Mouse (Mus musculus) inflammation-experienced regulatory T-cells, adult 6 months (primary cell): ENCODE results near the gene Svs1. TPM values are rescaled to one million over a fixed set of nuclear protein-coding genes. Genes with fewer than 3 reads are reported as not detected.

Source experiments
- ATAC-seq: one replicate; pipeline ENCODE4 v1.8.0; 2017
- polyA plus RNA-seq, 3 experiments: library from polyadenylated mRNA; unstranded; fragments of 100-300 nt; shearing (Covaris generic); gene quantifications; one replicate each; pipeline ENCODE4 v1.2.1; 2017

Gene Svs1
- polyA plus RNA-seq, 3 experiments from 2014 or later = not detected

DNA sequence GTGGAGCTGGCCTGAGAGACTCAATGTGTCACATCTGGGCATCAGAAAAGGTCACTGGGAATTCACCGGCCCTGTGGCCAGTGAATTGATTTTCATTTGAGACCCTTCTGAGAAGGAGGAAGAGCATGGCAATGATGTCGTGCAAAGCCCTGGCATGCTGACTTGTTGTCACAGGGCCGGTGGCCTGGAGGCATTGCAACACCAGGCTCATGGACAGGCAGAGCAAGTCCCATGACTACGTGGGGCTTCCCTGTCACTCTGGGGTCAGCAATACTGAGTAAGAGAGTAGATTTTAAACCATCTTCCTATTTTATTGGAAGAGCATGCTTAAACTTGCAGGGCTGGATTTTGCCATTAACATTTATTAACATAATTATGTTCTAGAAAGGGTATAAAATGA, 26.4 kb downstream of the Svs1 start:
- no peak for ATAC-seq

GRCm38 (mm10) chr6:49013458-49013857, 26.8 kb downstream of the Svs1 start:
- ATAC-seq = peak; percentile 93

DNA sequence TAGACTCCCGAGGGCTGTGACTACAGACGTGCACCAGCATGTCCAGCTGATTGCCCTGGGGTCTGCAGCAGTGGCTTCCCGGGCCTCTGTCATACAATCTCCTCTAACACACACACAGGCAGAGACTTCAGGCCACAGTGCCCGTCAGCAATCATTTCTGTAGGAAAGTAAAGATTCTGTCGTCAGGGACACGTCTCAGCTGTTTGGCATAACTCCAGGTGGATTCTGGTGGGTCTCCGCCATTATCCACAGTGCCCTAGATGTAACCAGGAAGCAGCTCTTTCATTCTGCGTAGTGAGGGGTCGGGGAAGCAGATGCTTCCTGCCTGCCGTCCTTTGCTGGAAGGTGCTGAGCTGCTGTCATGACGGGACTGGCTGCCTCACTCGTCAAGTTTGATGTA, 30.5 kb downstream of the Svs1 start:
- ATAC-seq = peak; percentile 67

GRCm38 (mm10) chr6:49019341-49019740, 32.7 kb downstream of the Svs1 start:
- no peak for ATAC-seq

DNA sequence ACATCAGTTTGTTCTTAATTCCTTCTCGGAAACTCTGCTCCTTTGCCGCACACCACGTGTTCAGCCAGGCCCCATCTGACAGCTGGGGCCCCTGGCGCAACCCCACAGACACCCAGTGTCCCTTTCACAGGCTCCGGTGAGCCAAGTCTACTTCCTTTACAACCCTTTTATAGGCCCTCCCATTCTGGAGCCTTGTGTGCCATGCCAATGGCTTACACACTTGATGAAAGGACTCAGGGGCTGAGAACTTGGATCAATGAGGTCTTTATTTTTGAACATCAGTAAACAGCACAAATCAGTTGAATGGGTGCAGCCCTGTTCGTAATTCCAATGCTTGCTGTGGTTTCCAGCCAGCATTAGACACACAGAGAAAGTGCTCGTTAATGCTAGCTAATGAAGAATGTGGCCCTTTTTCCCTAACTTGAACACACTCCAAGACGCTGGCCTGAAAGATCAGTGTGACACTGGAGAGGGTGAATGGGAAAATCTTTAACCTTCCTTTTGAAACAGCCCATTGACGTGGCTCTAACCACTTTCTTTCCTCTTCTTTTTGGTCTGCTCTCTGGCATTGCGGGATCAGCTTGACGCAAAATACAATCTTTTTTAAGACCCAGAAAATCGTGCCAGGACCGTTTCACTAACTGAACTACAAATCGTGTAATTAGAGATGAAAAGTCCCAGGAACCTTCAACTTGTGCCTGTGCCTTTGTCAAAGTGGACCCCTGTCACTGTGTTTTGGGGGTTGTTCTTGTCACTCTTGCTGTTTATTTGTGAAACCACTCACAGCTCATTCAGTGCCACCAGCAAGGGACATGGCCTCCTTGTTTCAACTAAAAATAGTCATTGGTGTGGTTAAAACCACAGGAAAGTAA, 34.7 kb downstream of the Svs1 start:
- ATAC-seq = no peak

DNA sequence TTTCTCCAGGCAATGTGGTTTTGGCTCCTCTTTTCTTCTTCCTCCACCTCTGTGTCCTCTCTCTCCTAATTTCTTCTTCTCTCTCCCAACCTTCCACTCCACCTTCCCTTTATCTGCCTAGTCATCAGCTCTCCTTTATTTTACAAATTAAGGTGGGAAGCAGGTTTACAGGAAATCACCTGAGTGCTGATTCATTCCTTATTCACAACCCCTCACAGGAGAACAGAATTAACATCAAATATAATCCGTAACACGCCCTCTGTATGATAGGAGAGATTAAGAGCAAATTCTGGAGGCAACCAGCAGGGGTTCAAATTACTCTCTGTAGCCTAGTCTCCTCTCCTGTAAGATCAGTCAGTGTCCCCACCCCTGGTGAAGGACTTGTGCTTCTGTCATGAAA, 35.7 kb downstream of the Svs1 start:
- no peak for ATAC-seq

DNA sequence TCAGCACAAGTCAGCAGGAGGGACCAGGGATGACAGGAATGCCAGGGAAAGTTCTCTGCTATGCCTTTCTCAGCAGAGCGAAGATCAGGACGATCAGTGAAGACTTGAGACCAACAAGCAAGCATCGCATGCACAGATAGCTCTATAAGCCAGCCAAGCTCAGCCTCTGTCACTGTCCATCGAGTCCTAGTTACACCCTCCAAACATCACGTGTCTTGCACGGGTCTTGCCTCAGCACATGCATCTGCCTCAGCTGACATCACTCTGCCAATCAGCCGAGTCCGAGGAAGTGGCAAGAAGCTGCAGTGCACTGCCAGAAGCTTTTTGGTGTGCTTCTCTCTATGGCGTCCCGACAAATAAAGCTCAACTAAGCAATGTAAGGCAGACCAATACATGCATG, 36.7 kb downstream of the Svs1 start:
- no peak for ATAC-seq

DNA sequence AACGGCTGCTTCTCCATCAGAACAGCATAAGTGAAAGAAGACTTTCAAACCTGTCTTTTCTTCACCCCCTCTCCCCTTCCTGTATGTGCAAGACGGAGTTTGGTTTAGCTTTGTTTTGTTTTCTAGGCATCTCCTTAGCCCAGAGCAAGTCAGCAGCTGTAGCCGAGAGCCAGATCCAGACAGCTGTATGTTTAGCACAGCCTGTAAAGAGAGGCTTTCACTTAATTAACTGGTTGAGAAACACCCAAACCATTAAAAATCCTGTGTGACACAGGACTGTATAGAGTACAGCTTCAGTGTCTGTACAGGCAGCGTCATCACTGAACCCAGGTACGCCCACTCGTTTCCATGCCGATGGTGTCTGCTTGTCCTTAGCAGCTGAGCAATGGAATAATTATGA, 38.6 kb downstream of the Svs1 start:
- no peak for ATAC-seq

DNA sequence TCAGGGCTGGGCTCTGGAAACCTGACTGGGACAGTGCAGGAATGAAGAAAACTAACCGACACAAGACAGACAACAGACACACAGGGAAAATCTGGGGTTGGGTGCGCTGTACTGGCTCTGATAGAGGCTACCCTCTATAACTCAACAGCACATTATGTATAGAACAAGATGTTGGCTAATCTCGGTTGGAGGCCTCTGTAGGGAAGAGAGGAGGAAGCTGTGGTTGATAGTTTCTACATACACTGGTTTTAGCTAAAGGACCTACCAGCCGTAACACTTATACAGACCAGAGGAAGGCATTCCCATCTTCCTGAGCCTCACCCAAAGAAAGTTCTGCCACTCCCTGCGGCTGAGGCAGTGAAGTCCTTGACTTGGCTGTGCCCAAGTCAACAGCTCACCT, 39.8 kb downstream of the Svs1 start:
- ATAC-seq = no peak

DNA sequence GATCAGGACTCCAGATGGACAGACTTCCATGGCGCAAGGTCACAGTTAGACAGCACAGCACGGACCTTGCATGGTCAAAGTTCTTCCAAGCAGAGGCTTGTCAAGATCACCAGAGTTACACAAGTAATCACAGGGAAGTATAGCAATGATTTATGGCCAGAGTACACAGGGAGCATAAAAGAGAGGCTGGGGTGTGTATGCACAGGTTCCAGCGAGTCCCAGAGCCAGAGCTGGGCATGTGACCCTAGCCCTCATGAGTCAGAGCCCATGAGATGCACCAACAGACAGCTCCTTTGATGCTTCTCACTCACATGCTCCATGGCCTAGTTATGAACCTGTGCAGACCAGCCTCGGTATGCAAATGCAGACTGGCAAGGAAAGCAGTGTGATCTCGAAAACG, 41.4 kb downstream of the Svs1 start:
- no peak for ATAC-seq

DNA sequence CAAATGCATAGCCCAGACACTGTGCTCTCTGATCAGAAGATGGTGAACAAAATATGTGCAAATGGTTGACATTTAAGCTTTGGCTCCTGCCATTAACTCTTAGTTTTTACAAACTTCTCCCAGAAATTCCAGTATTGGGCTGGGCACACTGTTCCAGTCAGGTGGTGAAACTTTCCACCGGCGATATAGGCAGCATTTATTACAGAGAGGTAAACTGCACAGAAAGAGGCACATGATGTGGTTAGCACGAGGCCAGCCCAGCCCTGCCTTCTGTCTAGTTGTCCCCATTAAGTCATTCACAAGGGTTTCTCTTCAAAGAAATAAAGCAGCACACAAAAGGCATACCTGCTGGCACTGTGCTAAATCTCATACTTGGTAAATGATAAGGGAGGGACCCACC, 42.0 kb downstream of the Svs1 start:
- ATAC-seq = no peak

- no peak for ATAC-seq
These were observed 44.6 kb downstream of the Svs1 start for GRCm38 (mm10) chr6:49031230-49031629.

GRCm38 (mm10) chr6:49032783-49033182, 46.1 kb downstream of the Svs1 start:
- ATAC-seq = no peak

- peak; percentile 72 for ATAC-seq
These were observed 49.9 kb downstream of the Svs1 start, which contains the start of gene Gpnmb for GRCm38 (mm10) chr6:49036275-49037267. TSS of gene Gpnmb (plus strand) at chr6:49036546.

GRCm38 (mm10) chr6:49037268-49037662, 50.6 kb downstream of the Svs1 start:
- no peak for ATAC-seq

DNA sequence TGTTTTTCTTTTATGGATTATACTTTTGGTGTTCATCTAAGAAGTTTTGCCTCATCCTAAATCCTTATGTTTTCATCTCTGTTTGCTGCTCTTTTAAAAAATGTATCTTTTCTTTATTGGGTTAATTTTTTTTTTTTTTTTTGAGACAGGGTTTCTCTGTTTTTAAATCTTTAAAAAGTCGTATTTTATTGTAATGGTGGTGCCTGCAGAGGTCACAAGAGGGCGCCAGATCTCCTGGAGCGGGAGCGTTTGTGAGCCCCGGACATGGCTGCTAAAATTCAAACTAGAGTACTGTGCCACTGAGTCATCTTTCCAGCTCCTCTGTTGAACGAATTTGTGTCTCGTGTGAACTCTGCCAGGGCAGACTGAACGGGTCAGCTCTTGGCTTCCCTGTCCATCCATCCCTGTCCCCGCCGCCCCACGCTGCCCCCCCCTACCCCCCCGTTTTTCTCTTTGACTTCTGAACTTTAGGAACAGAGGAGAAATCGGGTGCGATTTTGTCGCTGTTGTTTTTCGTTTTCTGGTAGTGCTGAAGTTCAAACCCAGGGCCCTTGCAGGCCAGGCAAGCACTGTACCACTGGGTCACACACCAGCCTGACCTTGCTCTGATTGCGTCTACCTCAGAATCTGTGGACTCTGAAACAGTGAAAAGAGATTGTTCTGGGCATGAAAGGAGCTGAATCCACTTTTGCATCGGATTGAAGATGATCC, 53.0 kb downstream of the Svs1 start:
- peak; percentile 51 for ATAC-seq

Other genes with a start within 250 kb of the Svs1 start
- 100 to 1,000 TPM; 353 to 386 (median 354) TPM for gene Gimap1, start 247.8 kb upstream of the Svs1 start, polyA plus RNA-seq
- 100 to 1,000 TPM; 218 to 266 (median 236) TPM for gene Gimap5, start 240.7 kb upstream of the Svs1 start, polyA plus RNA-seq
- gene Gimap3, start 216.0 kb upstream of the Svs1 start, polyA plus RNA-seq = 1,000 to 10,000 TPM; 1,096 to 1,768 (median 1,751) TPM
- gene Tmem176a, start 145.9 kb upstream of the Svs1 start, polyA plus RNA-seq = 10 to 100 TPM; 13.3 to 32.6 (median 28.4) TPM
- 10 to 100 TPM; 28.1 to 42.7 (median 29.5) TPM for gene Tmem176b, start 145.4 kb upstream of the Svs1 start, polyA plus RNA-seq
- not detected for gene Aoc1, start 114.0 kb upstream of the Svs1 start, polyA plus RNA-seq
- not detected for gene 1600015I10Rik, start 57.0 kb upstream of the Svs1 start, polyA plus RNA-seq
- gene Doxl2, start 11.9 kb upstream of the Svs1 start, polyA plus RNA-seq = not detected
- gene Gpnmb, start 49.7 kb downstream of the Svs1 start, polyA plus RNA-seq = 1 to 10 TPM; 1.2 to 3.5 (median 2.0) TPM
- gene Malsu1, start 86.9 kb downstream of the Svs1 start, polyA plus RNA-seq = 10 to 100 TPM; 30.8 to 48.9 (median 42.6) TPM
- 1 to 10 TPM; 4.6 to 5.2 (median 5.1) TPM for gene Igf2bp3, start 228.1 kb downstream of the Svs1 start, polyA plus RNA-seq